Mouse (Mus musculus): Measurements from ENCODE around the gene Tent4a. TPM values are rescaled to one million over a fixed set of nuclear protein-coding genes. Genes with fewer than 3 reads are reported as not detected.

The Tent4a gene
- polyA plus RNA-seq (2012; rRNA removed; ENCODE audit: low replicate concordance): 12.5 and 13.5 TPM in 2 replicates

DNA sequence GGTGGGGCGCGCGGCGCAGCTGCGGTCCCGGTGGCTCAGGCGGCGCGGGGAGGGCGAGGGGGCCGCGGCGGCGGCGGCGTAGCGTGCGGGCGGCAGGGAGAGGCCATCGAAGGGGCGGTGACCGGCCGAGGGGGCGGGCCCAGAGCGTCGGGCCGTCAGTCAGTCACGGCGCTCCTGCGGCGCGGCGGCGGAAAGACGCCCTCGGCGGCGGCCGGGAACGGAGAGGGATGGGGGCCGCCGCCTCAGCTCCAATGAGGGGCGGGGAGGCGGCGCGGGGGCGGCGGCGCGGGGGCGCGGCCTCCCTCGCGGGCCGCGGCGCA is at the start of gene Tent4a:
TSS of gene Tent4a (minus strand) at position 284 of the 320 bp plus-strand sequence.

GRCm38 (mm10) chr13:69533405-69534333 is 748 bp downstream of the Tent4a start, which contains the start of gene Nsun2:
TSS of gene Nsun2 (plus strand) at chr13:69533746.

Other genes with a start within 250 kb of the Tent4a start
- 40.5 and 61.8 TPM in 2 replicates for gene Nsun2, start 871 bp downstream of the Tent4a start, polyA plus RNA-seq (2012; rRNA removed; ENCODE audit: low replicate concordance)
- gene Srd5a1, start 76.8 kb upstream of the Tent4a start, polyA plus RNA-seq (2012; rRNA removed; ENCODE audit: low replicate concordance): 3.2 TPM in 2 replicates
- 0.68 and 0.99 TPM in 2 replicates for gene Ube2ql1, start 205.3 kb upstream of the Tent4a start, polyA plus RNA-seq (2012; rRNA removed; ENCODE audit: low replicate concordance)

Data from mammary gland, adult 2 months (tissue).